In the genomic region with DNA sequence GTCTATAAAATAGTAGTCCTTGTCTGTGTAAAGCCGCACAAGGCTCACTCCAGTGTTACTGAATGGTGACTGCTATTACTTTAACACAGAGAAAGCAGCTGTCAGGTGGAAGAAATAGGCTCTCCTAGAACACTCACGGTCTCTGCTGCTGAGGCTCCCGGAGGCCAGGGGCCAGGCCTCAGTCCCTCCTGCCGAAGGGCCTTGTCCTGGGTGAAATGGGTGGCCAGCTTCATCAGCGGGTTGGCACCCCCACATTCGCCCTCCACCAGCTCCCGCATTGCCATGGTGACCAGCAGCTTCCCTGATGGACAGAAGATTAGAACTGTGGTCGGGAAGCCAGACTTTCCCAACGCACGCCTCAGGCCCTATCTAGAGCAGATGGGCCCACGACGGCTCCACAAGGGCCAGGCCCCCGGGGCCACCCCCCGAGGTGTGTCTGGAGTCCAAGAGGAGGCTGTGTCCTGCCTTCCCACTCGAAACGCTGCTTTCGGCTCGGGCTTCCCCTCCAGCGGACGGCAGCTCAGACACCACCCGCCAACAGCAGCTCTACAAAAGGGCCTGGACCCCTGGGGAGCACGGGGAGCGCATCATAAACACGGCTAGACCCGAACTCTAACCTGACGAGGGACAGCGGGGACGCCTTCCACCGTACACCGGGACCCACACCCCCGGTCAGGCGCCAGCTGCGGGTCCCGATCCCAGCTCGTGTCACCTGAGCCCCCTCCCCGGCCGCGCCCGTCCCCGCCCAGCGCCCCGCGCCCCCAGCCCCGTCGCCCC, we compare ENCODE assay signal across 8 mouse cellular contexts. TPM values are rescaled to one million over a fixed set of nuclear protein-coding genes. Genes with fewer than 3 reads are reported as not detected.
A peak's percentile ranks its signal among the peaks of the same experiment; 100 is the strongest.
DNase-seq lines count a peak whose midpoint lies in the region; ATAC-seq and TF ChIP-seq lines count a peak whose summit lies in the region.

No protein-coding gene starts in this region.

- TF ChIP-seq POLR2A in ES-Bruce4 (IDR thresholded peaks at IDR 0.05; ENCODE audit: insufficient read depth, low read length): no peak
- TF ChIP-seq POLR2A in olfactory bulb, adult 2 months (IDR thresholded peaks at IDR 0.05; ENCODE audit: insufficient read depth, low read depth, low read length): no peak

- H3K9me3 ChIP-seq in ES-Bruce4 (replicated peaks; ENCODE audit: control insufficient read depth, insufficient read depth, low read length, poor library complexity, severe bottlenecking): no peaks in the 10 kb centered on the region
- no peaks in the 10 kb centered on the region for H3K9me3 ChIP-seq in embryonic facial prominence, embryonic 10.5 days
- H3K9me3 ChIP-seq in heart, embryonic 13.5 days: no peaks in the 10 kb centered on the region
- H3K9me3 ChIP-seq in lung, embryonic 14.5 days (ENCODE audit: low read depth, low read length): no peaks in the 10 kb centered on the region

- H3K4me2 ChIP-seq in heart, embryonic 13.5 days: peak overlapping the region; percentile 91
- H3K4me2 ChIP-seq in lung, embryonic 14.5 days: peak overlapping the region; percentile 82

- 2% methylated on average over 45 of the region's 45 CpGs for WGBS in embryonic facial prominence, embryonic 10.5 days
- WGBS in heart, embryonic 13.5 days: 3% methylated on average over 45 of the region's 45 CpGs
- WGBS in lung, embryonic 14.5 days: 2% methylated on average over 38 of the region's 45 CpGs
- 1% methylated on average over 34 of the region's 45 CpGs for WGBS in olfactory bulb, adult 2 months

- peaks cover 10% of the 10 kb centered on the region for H3K36me3 ChIP-seq in ES-Bruce4 (ENCODE audit: control insufficient read depth, insufficient read depth, low read length, poor library complexity, severe bottlenecking)
- peaks cover 35% of the 10 kb centered on the region for H3K36me3 ChIP-seq in embryonic facial prominence, embryonic 10.5 days (replicated peaks)
- H3K36me3 ChIP-seq in heart, embryonic 13.5 days: peaks cover 35% of the 10 kb centered on the region
- peaks cover 16% of the 10 kb centered on the region for H3K36me3 ChIP-seq in lung, embryonic 14.5 days (ENCODE audit: insufficient read depth)

- H3K4me3 ChIP-seq in ES-Bruce4 (ENCODE audit: low read depth, low read length): peak overlapping the region; percentile 98
- H3K4me3 ChIP-seq in embryonic facial prominence, embryonic 10.5 days: peak overlapping the region; percentile 94
- H3K4me3 ChIP-seq in heart, embryonic 13.5 days: peak overlapping the region; percentile 87
- H3K4me3 ChIP-seq in lung, embryonic 14.5 days (ENCODE audit: low read depth, low read length): peak overlapping the region; percentile 88
- peak overlapping the region; percentile 96 for H3K4me3 ChIP-seq in olfactory bulb, adult 2 months (ENCODE audit: insufficient read depth, low read depth, low read length)

- H3K27ac ChIP-seq in ES-Bruce4 (ENCODE audit: insufficient read depth, low read length): no peak overlapping the region
- peak overlapping the region; percentile 93 for H3K27ac ChIP-seq in embryonic facial prominence, embryonic 10.5 days (replicated peaks)
- H3K27ac ChIP-seq in heart, embryonic 13.5 days (replicated peaks): peak overlapping the region; percentile 83
- H3K27ac ChIP-seq in lung, embryonic 14.5 days (ENCODE audit: low read depth): peak overlapping the region; percentile 63
- no peak overlapping the region; the same call in 1 of the 2 replicates for H3K27ac ChIP-seq in olfactory bulb, adult 2 months (ENCODE audit: insufficient read depth, low read depth, low read length)

- peak overlapping the region; percentile 96 for H3K9ac ChIP-seq in ES-Bruce4 (ENCODE audit: low read depth, poor library complexity, severe bottlenecking)
- H3K9ac ChIP-seq in heart, embryonic 13.5 days: peak overlapping the region; percentile 95
- H3K9ac ChIP-seq in lung, embryonic 14.5 days: peak overlapping the region; percentile 86

- ATAC-seq in heart, embryonic 13.5 days (ENCODE audit: extremely low read depth, insufficient number of reproducible peaks, low FRiP score, low TSS enrichment): peak; percentile 28; the same call in 1 of the 2 replicates
- ATAC-seq in lung, embryonic 14.5 days (ENCODE audit: insufficient read depth): peak; percentile 67

- no peaks in the 10 kb centered on the region for H3K27me3 ChIP-seq in ES-Bruce4 (ENCODE audit: control insufficient read depth, insufficient read depth, low read length, poor library complexity, severe bottlenecking)
- H3K27me3 ChIP-seq in embryonic facial prominence, embryonic 10.5 days (replicated peaks; ENCODE audit: low read depth, poor library complexity, severe bottlenecking): no peaks in the 10 kb centered on the region
- no peaks in the 10 kb centered on the region for H3K27me3 ChIP-seq in heart, embryonic 13.5 days (replicated peaks)
- H3K27me3 ChIP-seq in lung, embryonic 14.5 days (ENCODE audit: insufficient read depth, low read length): no peaks in the 10 kb centered on the region

- no peak for TF ChIP-seq EP300 in ES-Bruce4 (IDR thresholded peaks at IDR 0.05; ENCODE audit: insufficient read depth, low read depth, low read length)

- no peak for TF ChIP-seq CTCF in ES-Bruce4 (IDR thresholded peaks at IDR 0.05; ENCODE audit: low read depth, low read length)
- no peak for TF ChIP-seq CTCF in lung, embryonic 14.5 days (IDR thresholded peaks at IDR 0.05; ENCODE audit: low read depth)
- TF ChIP-seq CTCF in olfactory bulb, adult 2 months (IDR thresholded peaks at IDR 0.05; ENCODE audit: insufficient read depth, low read depth, low read length): 0 out of 2 replicates have a peak, but pooled peaks have one; percentile 7

- H3K4me1 ChIP-seq in ES-Bruce4 (ENCODE audit: control insufficient read depth, insufficient read depth, low read length): no peaks in the 10 kb centered on the region
- peaks cover 21% of the 10 kb centered on the region for H3K4me1 ChIP-seq in embryonic facial prominence, embryonic 10.5 days
- H3K4me1 ChIP-seq in heart, embryonic 13.5 days: peaks cover 23% of the 10 kb centered on the region
- no peaks in the 10 kb centered on the region; the same call in 1 of the 2 replicates for H3K4me1 ChIP-seq in lung, embryonic 14.5 days (ENCODE audit: insufficient read depth)
- H3K4me1 ChIP-seq in olfactory bulb, adult 2 months (ENCODE audit: control insufficient read depth, insufficient read depth, low read length): peaks cover 6% of the 10 kb centered on the region

- peak; percentile 59 for DNase-seq in adrenal gland, postnatal 10 days
- peak; percentile 63 for DNase-seq in embryonic facial prominence, embryonic 10.5 days (ENCODE audit: low spot score)
- DNase-seq in kidney, postnatal 25 days: peak; percentile 34 to 66
- peak; percentile 53 for DNase-seq in lung, embryonic 14.5 days
- DNase-seq in urinary bladder, postnatal 25 days (ENCODE audit: low spot score): peak; percentile 34

RNA-seq across cellular contexts. Expression of a gene that starts 0.5 kb away (rescaled TPM):
- polyA plus RNA-seq in ES-Bruce4 (2011; ENCODE audit: insufficient read depth, insufficient read length, low read depth, missing spikeins): 31.0 and 31.4 TPM in 2 replicates
- 100 to 1,000 TPM in 1 of 2 experiments, 10 to 100 TPM in 1; 93.1 to 104 TPM for total RNA-seq in adrenal gland, postnatal 10 days (2021)
- 43.3 and 44.9 TPM in 2 replicates for polyA plus RNA-seq in embryonic facial prominence, embryonic 10.5 days (2016; fragmentation: Nextera tagmentation; extraction: Ambion mirVana)
- polyA plus RNA-seq in heart, embryonic 13.5 days (2015; fragmentation: Nextera tagmentation; extraction: Ambion mirVana): 23.2 and 23.7 TPM in 2 replicates
- 31.3 and 33.4 TPM in 2 replicates for polyA plus RNA-seq in lung, embryonic 14.5 days (2014; fragmentation: Nextera tagmentation; extraction: Ambion mirVana)
- not detected in 2 replicates for polyA plus RNA-seq in olfactory bulb, adult 2 months (2012; ENCODE audit: insufficient read depth, insufficient read length, low replicate concordance, missing spikeins)

RNA-seq across cellular contexts. Expression of a gene that starts 50.3 kb away (rescaled TPM):
- 17.1 and 25.6 TPM in 2 replicates for polyA plus RNA-seq in ES-Bruce4 (2011; ENCODE audit: insufficient read depth, insufficient read length, low read depth, missing spikeins)
- total RNA-seq in adrenal gland, postnatal 10 days (2021): 10 to 100 TPM; 78.7 to 79.4 TPM
- 5.5 and 8.7 TPM in 2 replicates for polyA plus RNA-seq in embryonic facial prominence, embryonic 10.5 days (2016; fragmentation: Nextera tagmentation; extraction: Ambion mirVana)
- polyA plus RNA-seq in heart, embryonic 13.5 days (2015; fragmentation: Nextera tagmentation; extraction: Ambion mirVana): 1.1 and 1.9 TPM in 2 replicates
- polyA plus RNA-seq in lung, embryonic 14.5 days (2014; fragmentation: Nextera tagmentation; extraction: Ambion mirVana): 1.9 and 2.0 TPM in 2 replicates
- polyA plus RNA-seq in olfactory bulb, adult 2 months (2012; ENCODE audit: insufficient read depth, insufficient read length, low replicate concordance, missing spikeins): not detected in 2 replicates

Comparison
In these comparisons a context has a peak if more than half of its experiments do, and no peak if none do; other contexts are left out.
1. H3K27ac ChIP-seq: peak in embryonic facial prominence, embryonic 10.5 days (single experiment), heart, embryonic 13.5 days (single experiment) and lung, embryonic 14.5 days (single experiment); none in ES-Bruce4 (single experiment) and olfactory bulb, adult 2 months (single experiment).
2. Peak in every context shown above with its lines, with median percentiles within 50 percentile points of each other: H3K4me3 ChIP-seq, H3K9ac ChIP-seq and DNase-seq.